Mouse (Mus musculus) stomach, postnatal 0 days (tissue): ENCODE data around the gene Abhd5.

Source experiments
- CTCF ChIP-seq: IDR thresholded peaks from 2 replicates; pipeline ENCODE4 v1.5.1; 2016; ENCODE audit warnings: antibody characterized with exemption, low read depth, mild to moderate bottlenecking, moderate library complexity
- EP300 ChIP-seq: optimal IDR thresholded peaks from 2 replicates; pipeline ENCODE3; 2016; ENCODE audit warnings: antibody characterized with exemption

DNA sequence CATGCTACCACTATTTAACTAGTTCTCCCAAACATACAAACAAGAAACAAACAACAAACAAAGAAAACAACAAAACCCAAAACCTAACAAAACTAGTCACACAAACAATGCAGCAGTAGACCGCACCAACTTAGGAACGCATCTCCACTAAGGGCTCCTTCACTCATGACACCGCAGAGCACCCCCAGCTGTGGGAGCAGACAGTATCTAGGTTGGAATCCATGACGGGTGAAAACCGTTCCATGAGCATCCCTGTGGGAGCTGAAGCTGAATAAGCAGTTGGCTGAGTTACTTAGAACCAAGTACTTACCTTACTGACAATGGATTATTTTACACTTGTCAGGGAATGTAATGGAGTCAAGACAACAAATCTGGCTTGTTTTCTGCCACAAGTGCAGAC, 5.3 kb upstream of the Abhd5 start:
- no peak for TF ChIP-seq CTCF
- no peak for TF ChIP-seq EP300
